Mouse (Mus musculus) cerebellum, adult 8-10 months (tissue): ENCODE measurements around the gene Mfsd1.

Experiments used
- DNase-seq: peaks from one replicate; pipeline ENCODE4 v3.0.0; 2022

The Mfsd1 gene

DNA sequence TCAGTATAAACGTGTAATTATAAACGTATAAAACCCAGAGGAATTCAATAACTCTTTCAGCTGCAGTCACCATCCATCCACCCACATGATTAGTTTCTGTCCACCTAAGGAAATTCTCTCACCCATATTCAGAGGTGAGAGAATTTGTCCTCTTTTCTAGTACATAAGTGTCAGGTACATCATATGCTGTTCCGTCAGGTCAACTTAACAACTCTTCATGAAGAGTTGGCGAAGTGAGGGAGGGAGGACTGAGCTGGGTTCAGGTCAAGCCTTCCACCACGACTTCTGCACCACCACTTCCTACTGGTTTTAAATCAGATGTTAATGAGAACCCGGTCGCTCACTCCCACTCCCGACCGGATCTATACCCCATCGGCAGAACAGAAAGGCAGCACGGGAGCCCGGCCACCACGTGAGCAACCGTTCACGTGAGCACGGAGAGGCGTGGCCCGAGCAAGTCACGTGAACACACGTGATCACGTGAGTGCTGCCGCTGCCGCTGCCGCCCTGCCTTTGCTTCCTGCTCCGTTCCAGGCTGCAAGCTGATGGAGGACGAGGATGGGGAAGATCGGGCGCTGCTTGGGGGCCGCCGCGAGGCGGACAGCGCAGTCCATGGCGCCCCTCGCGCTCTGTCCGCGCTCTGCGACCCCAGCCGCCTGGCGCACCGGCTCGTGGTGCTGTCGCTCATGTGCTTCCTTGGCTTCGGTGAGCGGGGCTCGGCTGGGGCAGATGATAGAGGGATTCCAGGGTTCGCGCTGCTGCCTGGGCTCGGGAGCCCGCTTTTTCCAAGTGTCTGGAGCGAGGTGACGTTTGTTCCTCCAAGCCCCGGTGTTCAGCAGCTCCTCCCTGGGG lies at the start of gene Mfsd1:
Mfsd1 (plus strand) TSS at position 469 of the 852 bp plus-strand sequence.
- peak; percentile 76 for DNase-seq

GRCm38 (mm10) chr3:67543630-67544029 lies 38.9 kb upstream of the Mfsd1 start:
- DNase-seq = no peak

DNA sequence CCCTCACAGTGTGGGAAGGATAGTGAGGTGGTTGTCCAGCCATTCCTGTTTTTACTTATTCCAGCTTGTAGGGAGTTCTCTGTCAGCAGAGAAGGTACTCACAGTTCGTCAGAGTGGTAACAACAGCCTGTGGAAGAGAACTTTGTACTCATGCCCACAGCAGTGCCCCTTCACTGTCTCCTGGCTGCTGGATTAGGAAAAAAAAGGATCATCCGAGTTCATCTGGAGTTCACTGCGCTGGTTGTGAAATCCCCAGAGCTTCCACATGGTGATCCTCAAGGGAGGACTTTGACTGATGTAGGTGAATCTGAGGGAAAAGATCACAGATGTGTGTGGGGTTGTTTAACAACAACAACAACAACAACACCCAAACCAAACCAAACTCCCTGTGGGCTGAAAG lies 31.3 kb upstream of the Mfsd1 start:
- DNase-seq = no peak

- no peak for DNase-seq
These were observed 29.3 kb upstream of the Mfsd1 start for GRCm38 (mm10) chr3:67553281-67553680.

GRCm38 (mm10) chr3:67553927-67554448 lies 28.6 kb upstream of the Mfsd1 start:
- no peak for DNase-seq

DNA sequence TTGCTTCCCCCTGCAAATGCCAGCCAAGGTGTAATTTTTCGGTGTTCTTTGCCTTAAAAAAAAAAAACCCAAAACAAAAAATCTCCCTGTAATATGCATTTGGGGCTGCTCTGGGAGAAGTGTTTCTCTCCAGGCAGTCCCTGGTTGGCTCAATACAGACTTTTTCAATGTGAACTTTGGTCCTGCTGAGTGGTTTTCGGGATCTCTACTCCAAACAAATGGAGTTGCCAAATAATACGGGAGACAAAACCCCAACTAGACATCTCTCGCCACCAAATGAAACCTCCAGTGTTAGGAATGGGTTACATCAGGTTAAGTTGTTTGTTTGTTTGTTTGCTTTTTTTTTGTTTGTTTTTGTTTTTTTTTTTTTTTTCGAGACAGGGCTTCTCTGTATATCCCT lies 27.3 kb upstream of the Mfsd1 start:
- no peak for DNase-seq

DNA sequence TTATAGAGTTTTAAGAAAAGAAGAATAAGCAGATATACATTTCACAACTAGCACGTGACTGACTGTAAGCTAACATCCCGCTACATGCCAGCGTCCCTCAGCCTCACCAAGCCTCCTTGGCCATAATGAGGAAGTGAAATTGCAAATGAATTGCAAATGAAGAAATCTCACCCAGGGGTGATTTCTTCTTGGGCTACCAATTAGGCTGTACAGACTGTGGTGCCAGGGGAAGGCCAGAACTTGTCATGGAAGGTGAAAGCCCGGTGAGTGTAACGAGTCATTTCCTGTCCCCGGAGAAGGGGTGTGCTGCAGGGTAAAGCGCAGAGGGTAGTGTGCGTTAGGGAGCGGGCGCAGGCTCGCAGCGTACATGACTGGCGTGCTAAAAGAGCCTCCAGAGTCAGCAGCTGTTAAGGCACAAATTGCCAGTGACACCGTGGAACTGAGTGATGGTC lies 25.3 kb upstream of the Mfsd1 start:
- no peak for DNase-seq

- no peak for DNase-seq
These were observed 24.7 kb upstream of the Mfsd1 start for GRCm38 (mm10) chr3:67557718-67558354.

DNA sequence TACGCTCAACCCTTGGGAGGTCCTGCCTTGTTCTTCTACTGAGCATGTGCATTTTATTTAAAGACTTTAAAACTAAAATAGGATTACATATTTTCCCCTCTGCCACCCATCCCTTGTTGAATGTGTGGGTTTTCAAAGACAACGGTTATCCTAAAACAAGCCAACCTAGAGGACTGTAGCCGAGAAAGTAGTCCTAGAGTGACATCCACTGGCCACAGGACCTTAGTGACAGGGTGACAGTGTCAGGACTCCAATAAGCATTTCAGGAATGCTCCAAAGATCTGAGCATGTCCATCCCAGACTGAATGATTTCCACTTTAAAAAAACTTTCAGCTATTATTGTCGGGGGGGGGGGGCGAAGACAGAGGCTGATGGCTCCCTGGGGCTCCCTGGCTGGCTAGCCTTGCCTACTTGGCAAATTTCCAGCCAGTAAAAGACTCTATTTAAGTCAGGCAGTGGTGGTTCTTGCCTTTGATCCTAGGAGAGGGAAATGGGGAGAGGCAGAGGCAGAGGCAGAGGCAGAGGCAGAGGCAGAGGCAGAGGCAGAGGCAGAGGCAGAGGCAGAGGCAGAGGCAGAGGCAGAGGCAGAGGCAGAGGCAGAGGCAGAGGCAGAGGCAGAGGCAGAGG lies 17.7 kb upstream of the Mfsd1 start:
- DNase-seq = no peak

DNA sequence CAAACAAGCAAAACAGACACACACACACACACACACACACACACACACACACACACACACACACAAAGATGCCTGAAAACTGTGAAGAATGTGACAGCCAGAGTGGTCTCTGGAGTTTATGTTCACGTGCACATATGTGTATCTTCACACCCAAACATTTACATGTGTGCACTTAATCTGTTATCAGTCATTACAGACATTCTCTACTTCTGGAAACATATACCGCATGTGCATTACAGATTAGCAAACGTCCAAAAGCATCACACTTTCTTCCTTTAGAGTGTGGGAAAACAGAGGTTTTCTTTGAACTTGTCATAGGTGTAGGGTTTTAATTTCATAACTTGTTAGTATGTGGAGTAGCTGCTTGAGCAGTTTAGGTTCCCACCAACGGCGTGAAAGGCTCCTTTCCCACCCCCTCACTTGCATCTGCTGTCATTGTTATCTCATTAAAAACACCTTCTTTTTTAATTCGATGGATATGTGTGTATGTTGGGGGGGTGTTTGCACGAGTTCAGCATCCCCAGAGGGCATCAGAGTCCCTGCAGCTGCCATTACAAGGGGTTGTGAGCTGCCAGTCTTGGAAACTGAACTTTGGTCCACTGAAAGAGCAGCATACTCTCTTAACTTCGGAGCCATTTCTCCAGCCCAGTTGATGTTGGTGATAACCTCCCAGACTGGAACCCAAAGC lies 16.9 kb upstream of the Mfsd1 start:
- DNase-seq = no peak

DNA sequence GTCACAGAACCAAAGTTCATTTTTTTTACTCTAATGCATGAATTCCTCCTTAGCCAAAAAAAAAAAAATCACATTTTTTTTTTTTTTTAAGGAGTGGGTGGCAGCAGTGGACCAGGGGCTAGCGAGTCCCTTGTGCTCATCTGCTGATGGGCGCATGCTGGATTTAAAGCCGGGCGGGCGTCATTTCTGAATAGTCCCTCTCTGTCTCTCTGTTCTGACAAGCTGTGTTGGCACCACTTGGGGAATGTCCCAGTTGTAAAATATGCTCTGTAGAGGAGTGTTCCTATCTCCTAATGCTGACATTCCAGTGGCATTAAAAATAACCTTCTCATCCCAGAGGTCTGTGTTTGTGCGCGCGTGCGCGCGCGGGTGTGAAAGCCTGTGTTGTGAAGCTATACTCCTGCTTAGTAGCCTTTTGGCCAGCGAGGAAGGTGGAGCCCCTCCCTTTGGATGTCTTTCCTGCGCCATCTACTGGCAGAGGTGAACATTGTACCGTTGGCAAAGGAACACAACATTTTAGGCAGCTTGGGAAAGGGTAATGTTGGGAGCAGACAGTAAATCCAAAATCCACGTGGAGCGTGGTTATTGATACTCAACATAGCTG lies 14.4 kb upstream of the Mfsd1 start:
- peak; percentile 56 for DNase-seq

GRCm38 (mm10) chr3:67572918-67573317 lies 9.6 kb upstream of the Mfsd1 start:
- no peak for DNase-seq

DNA sequence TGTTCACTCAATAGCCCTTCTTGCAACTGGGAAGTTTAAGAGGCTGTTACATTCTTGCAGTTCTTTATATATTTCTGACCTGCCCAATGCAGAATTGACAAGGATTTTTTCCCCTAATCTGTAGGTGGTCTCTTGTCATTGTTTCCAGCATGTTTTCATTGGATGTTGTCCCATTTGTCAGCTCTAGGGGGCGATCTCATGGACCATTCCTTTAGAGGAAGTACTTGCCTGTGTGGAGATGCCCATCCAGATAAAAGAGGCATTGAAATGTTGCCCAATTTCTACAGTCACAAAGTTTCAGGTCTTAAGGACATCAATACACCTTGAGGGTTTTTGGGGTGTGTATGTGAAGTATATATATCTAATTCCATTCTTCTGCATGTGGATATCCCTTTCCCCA lies 9.0 kb upstream of the Mfsd1 start:
- DNase-seq = no peak

GRCm38 (mm10) chr3:67576248-67576647 lies 6.3 kb upstream of the Mfsd1 start:
- DNase-seq = no peak

DNA sequence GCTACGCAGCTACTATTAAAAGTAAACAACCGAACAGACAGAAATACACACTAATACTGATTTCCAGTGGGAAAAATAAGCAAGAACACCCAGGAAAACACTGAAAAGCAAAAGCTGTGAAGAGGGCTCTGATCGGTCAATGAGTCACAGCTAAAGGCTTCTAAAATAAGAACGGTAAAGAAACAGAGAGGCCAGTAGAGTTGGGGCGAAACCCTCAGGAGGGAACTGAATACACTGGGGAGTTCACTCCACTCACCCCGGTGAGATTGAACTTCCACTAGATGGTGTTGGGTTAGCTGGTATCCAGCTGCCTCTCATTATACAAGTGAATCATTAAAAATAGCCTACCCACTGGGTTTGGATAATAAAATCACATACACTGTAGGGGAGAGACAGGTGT lies 5.8 kb upstream of the Mfsd1 start:
- DNase-seq = no peak

- DNase-seq = no peak
These were observed 744 bp downstream of the Mfsd1 start for GRCm38 (mm10) chr3:67583125-67583845.

DNA sequence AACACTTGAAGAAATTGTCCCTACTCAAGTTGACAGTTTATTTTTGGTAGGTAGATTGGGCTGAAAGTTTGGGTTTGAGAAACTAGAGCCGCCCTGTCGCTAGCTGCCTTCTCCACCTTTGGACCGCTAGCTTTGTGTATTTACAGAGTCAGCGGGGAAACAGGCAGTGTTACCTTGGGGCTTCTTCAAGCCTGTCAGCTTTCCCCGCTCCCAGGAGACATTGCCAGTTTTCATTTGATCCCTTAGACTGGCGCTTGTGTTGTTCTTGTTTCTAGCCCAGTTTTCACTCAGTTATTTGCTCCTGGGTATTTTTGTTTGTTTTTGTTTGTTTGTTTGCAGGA lies 1.3 kb downstream of the Mfsd1 start:
- DNase-seq = no peak

- no peak for DNase-seq
These were observed 4.0 kb downstream of the Mfsd1 start for GRCm38 (mm10) chr3:67586511-67586910.

GRCm38 (mm10) chr3:67587430-67587829 lies 4.9 kb downstream of the Mfsd1 start:
- DNase-seq = no peak

DNA sequence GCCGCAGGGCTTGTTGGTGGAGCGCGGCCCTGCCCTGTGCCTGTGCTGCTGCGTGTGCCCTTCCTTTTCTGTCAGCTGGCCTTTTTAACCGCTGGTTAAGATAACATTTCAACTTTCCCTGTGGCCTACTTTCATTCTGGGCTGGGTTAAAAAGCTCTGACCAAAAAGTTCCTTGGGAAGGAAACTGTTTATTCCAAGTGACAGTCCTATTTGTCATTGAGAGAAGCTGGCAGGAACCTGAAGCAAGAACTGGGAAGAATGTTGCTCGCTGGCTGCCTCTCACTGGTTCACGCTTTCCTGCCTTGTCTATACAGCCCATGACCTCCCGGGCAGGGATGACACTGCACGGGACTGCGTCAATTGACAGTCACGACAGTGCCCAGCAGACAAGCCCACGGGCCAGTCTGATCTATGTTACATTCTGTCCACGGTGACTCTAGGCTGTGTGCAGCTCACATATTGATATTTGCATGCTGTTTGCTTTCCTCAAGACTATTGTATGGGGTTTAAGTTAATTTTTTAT lies 19.1 kb downstream of the Mfsd1 start:
- no peak for DNase-seq

GRCm38 (mm10) chr3:67618222-67618621 lies 35.7 kb downstream of the Mfsd1 start:
- no peak for DNase-seq

DNA sequence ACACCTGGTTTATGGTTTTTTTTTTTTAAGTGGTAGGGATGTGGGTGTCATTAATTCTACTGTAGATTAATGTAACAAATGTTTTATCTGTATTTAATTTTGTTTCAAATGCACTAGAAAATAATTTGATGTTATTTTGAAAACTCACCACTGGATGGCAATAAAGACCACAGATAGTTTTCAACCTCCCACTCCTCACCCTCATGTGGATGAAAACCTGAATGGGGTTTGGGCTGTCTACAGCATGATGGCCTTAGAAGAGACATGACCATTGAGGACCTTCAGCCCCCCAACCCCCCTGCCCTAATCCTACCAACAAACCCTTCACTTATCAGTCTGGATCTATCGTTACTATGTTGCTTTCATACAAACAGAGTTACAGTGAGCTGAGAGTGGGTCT lies 42.1 kb downstream of the Mfsd1 start:
- DNase-seq = no peak
